Mouse (Mus musculus) cortical plate, adult 2 months (tissue): ENCODE results near the gene Cntf.

Source experiments
- CTCF ChIP-seq: fragments of 200-500 bp; IDR thresholded peaks from 2 replicates; pipeline ENCODE4 v1.5.1; 2011; ENCODE audit warnings: mild to moderate bottlenecking, control low read depth, low read length; ENCODE audit not compliant: insufficient read depth; ENCODE audit errors: extremely low read depth
- POLR2A ChIP-seq: fragments of 200-500 bp; IDR thresholded peaks from 2 replicates; pipeline ENCODE4 v1.6.1; 2011; ENCODE audit warnings: mild to moderate bottlenecking, low read length, control low read depth; ENCODE audit not compliant: insufficient read depth; ENCODE audit errors: extremely low read depth

DNA sequence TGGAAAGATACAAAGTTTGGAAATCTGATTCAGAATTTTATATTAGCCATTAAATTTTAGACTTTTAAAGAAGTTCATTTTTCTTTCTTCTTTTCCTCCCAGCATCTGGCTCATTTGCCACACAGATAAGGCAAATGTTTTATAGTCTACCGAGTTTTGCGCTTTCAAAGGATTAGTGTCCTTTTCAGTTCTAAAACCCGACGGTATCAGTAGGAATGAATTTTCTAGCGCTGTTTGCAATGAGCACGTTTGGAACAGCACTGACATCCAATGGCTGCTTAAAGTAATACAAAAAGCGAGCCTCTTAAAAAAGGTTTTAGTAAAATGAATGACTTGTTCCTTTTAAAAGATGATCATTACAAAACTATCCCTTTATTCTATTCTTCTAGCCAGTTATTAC, 31.6 kb upstream of the Cntf start:
- peak; percentile 42; the same call in 1 of the 2 replicates for TF ChIP-seq CTCF
- TF ChIP-seq POLR2A: no peak
